Mouse (Mus musculus) embryonic facial prominence, embryonic 12.5 days (tissue): ENCODE results near the gene Fam160a1. TPM values are rescaled to one million over a fixed set of nuclear protein-coding genes. Genes with fewer than 3 reads are reported as not detected.

Source experiments
- polyA plus RNA-seq: library from polyadenylated mRNA; unstranded; fragments of >200 nt; fragmentation: Nextera tagmentation; extraction: Ambion mirVana; gene quantifications from 2 replicates; pipeline ENCODE4 v1.2.1, GENCODE M21; 2016

Gene Fam160a1
- polyA plus RNA-seq, 1 experiment from 2014 or later: 2.6 TPM

Other genes with a start within 250 kb of the Fam160a1 start
- gene Gatb, start 243.2 kb downstream of the Fam160a1 start, polyA plus RNA-seq: 23.5 and 25.2 TPM in 2 replicates
- 1.3 TPM in 2 replicates for gene Glt28d2, start 70.2 kb upstream of the Fam160a1 start, polyA plus RNA-seq
- gene Gm37240, start 70.2 kb upstream of the Fam160a1 start, polyA plus RNA-seq: 4.0 and 4.8 TPM in 2 replicates
- 24.5 and 24.9 TPM in 2 replicates for gene Sh3d19, start 153.8 kb upstream of the Fam160a1 start, polyA plus RNA-seq
- not detected in 2 replicates for gene Prss48, start 185.2 kb upstream of the Fam160a1 start, polyA plus RNA-seq